Mouse (Mus musculus): ENCODE data around the gene Senp1.

GRCm38 (mm10) chr15:98023137-98023536 lies 70.4 kb downstream of the Senp1 start:
- no peak for TF ChIP-seq CTCF (IDR thresholded peaks at IDR 0.05; ENCODE audit: extremely low read depth, insufficient read depth, insufficient read length, insufficient replicate concordance)
- TF ChIP-seq POLR2A (IDR thresholded peaks at IDR 0.05; ENCODE audit: low read depth, low read length): no peak
